Mouse (Mus musculus) cerebellum, postnatal 36 days (tissue): ENCODE data around the gene Shld2.

Experiments used
- DNase-seq, 2 experiments: peaks; one replicate each; pipeline ENCODE4 v3.0.0; 2021 to 2022; ENCODE audit warnings: mixed read lengths in 2 of 2

Shld2 gene

DNA sequence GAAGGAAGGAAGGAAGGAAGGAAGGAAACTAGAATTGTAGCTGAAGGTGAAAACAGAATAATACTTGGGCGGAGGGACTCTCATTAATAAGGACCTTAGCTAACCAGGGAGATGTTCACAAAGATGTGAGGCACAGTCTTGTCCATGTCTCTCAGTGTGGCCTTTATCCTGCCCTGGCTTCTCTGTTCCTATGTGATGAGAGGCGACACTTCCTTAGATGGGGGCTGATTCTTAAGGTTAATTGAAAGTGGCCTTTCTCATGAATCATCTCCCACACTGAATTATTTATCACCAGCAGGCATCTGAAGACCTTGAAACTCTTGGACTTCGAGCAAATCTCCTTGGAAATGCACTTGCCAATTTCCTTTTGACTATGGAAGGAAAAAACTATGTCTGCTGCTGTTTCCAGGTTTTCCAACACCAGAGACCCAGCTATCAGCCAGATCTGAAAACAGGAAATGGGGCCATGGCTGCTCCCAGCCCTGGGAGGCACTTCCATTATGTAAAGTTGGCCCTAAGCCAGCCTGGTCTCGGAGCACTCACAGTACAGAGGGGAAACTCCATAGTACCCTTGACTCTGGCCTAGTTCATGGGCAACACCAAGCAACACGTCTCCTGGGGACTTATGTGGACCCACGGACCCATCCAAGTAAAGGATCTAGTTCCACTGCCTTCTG lies 94.7 kb downstream of the Shld2 start:
- no peak for DNase-seq

DNA sequence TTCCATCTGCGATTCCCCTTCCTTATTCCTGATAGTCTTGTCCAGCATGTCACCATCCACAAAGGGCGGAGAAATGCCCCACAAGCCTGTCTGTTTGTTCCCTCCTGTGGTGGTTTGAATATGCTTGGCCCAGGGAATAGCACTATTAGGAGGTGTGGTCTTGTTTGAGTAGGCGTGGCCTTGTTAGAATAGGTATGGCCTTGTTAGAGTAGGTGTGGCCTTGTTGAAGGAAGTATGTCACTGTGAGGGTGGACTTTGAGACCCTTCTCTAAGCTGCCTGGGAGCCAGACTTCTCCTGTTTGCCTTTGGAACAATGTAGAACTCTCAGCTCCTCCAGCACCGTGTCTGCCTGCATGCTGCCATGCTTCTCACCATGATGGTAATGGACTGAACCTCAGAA lies 100.4 kb downstream of the Shld2 start:
- DNase-seq = no peak

DNA sequence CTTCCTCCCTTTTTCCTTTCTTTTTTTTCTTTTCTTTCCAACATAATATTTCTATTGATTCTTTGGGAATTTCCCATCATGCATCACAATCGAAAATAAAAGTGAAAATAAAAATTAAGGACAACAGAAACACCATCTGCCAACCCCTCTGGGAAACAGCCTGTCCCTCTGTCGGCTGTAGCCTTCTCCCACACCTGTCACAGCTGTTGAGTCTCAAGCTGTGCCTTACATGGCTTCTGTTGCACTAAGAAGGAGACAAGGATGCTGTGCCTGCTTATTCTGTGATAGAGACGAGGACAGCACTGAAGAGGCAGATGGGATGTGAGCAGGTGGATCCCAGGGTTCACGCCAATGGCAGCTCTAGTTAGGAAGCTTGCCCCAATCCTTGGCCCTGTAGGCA lies 101.2 kb downstream of the Shld2 start:
- DNase-seq = no peak

DNA sequence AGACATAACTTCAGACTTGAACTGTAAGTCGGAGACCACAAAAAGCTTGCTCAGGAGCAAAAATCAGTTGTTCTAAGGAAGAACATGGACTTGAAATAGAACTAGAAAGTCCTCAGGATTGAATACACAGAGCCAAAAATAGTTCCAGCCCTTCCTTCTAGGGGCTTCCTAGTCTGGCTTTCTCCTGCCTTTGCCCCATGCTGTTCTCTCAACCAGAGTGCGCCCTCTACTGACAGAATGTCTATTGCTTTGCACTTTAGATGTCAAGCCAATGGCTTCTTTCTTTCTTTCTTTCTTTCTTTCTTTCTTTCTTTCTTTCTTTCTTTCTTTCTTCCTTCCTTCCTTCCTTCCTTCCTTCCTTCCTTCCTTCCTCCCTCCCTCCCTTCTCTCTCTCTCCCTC lies 101.6 kb downstream of the Shld2 start:
- DNase-seq = peak in 1 of 2 experiments; percentile 53

DNA sequence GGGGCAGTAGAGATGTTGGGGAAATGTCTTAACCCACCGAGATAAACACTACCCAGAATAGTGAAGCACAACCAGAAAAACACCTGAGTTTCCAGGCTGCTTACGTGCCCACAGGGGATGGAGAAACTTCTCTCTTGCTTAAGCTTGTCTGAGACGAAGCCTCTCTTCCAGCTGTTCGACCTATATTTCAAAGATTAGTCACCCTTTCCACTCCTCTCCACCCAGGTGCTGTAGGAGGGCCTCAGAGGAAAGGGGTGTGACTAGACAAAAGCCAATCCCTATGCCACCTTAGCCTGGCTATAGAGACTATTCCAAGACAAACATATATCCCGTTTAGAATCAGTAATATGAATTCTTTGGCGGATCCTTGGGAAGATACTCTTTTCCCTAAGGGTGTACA lies 102.3 kb downstream of the Shld2 start:
- no peak for DNase-seq

DNA sequence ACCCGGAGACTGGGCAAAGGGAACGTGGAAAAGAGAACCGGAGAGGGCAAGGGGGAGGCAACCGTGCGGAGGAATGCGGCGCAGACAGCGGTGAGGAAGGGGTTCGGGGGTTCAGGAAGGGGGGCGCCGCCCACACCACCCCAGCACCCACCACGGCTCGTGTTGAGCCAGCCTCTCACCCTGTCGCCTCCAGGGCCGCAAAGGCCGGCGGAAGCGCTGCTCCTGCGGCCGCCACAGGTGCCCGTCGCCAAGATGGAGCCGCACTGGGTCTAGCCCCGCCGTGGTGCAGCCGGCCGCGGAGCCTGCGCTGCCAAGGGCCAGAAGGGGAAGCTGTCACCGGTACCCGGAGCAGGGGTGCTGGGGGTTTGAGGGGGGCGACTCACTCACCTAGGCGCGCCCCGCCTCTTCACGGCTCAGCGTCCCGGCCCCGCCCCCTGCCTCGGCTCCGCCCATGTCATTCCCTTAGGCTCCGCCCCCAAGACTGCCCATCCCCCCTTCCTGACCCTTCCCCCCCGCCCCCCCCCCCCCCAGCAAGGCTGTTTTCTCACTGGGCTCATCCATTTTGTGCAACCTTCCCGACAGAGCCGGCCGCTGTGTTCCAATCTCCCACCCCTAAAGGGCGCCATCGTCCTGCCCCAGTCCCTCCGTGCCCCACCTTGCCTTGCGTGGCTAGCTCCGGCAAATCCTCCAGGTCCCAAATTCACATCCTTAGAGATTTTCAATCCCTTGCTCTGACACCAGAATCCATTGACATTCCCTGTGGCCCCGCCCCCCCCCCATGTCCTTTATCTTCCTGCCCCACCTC lies 108.9 kb downstream of the Shld2 start, which contains the start of gene Gprin2:
Gene Gprin2 (minus strand): TSS at position 423 of the 805 bp plus-strand sequence.
- DNase-seq = peak; percentile 54 to 68

DNA sequence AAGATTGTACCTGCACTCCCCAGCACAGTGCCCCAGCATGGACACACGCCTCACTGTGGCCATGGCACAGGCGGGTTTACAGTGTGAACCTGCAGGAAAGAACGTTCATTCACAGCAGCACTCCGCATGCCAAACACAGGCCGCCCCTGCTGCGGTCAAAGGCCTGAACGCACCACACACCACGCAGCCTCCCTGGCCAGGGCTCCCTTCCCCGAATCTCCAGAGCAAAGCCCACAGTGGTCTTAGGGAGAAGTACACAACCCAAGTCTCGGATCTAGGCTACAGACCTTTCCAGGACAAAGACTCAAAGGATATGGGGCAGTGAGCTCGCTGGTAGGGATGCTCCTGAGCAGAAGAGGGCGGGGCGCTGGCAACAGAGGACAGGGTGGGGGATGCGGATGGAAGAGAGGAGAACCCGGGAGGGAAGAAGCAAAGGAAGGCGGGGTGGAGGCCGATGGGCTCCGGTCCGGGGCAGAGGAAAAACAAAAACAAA lies 109.5 kb downstream of the Shld2 start:
- peak; percentile 45 to 49 for DNase-seq

DNA sequence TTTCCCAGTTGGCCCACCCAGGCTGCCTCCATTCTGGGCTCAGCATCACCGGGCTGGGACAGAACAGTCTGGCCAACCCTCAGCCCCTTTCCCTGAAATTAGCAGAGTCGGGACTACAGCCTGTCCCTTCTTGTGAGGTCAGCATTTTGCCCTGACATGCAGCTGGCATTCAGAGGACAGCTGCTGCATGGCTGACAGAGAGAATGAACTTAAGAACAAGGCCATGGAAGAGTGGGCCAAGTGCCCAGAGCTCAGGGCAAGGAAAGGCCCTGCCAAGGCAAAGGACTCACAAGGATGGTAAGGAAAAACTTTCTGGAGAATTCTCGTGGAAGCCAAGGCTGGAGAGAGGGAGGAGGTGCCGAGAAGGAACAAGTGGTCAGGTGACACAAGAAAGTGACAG lies 113.6 kb downstream of the Shld2 start:
- no peak for DNase-seq

DNA sequence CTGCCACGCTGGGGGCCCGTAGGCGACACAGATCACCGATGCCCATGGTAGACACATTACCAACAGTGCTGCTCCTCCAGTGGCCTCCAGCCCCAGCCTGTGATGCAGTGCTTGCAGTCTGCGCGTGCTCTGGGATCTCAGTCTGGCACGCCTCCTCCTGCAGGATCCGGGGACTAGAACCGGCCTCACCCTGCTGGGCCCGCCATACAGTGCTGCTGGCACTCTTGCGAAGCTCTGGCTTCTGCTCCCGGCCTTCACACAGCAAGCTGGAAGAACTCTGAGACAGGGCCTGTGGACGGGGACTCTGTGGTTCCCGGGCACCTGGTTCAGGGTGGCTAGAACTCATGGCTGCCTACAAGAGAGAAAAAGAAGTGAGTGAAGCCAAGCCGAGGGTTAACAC lies 114.8 kb downstream of the Shld2 start:
- DNase-seq = peak; percentile 21 to 41

DNA sequence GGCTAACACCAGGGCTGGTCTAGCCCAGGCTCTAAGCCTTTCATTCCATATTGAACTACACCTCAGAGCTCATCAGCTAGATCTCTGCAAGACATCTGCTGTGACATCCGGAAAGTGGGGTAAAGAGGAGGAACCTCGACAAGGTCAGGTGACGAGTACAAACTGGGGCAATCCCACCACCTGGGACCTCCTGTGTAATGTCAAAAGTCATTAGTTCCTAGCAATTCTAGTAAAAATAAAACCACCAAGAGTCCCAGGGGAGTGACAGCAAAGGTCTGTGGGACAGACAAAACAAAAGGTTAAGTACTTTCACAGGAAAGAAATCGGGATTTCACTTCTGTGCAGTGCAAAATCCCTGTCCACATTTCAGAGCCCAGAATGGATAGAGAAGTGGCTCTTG lies 116.4 kb downstream of the Shld2 start:
- DNase-seq = no peak

DNA sequence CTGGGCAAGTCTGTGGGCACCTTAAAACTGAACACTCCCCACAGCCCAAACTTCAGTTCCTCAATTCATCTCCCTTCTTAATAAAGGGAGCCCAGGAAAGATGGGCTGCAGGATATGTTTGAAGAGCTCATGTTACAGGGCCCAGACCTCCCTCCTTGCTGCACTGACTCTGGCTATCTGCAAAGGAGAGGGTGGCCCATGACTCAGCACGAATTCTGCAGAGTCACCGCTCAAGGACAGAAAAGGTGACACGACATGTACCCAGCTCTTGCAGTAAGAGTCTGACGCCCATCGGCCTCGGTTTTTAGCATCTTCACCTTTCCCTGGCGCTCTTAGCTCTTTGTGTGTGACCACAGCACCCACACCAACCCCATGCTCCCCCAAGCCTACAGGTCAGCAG lies 119.9 kb downstream of the Shld2 start:
- DNase-seq = no peak

DNA sequence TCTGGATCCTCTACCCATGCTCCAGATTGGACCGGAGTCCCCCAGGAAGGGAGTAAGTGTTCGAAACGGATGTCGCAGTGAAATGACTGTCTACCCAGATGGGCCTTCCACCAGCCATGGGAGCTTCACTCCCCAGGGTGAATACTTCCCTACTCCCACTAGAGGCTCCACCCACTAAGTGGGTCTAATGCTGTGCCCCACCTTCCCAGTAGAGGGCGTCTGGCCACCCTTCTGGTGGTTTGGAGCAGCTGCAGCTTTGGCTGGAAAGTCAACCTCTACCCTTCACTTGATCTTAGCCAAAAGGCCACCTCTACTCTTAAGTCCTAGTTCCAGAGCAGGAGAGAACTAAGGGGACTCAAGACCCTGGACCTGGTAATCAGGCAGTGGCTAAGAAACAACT lies 121.7 kb downstream of the Shld2 start:
- DNase-seq = peak; percentile 13 to 40
